Mouse (Mus musculus) thymus, postnatal 25 days (tissue): Measurements from ENCODE around the gene H2-M10.1.
"Not testable (repeated sequence)": the region's sequence is repeated elsewhere in the genome, so short reads cannot be mapped to it uniquely, and the experiment has no call there.

ENCODE experiments used
- DNase-seq: peaks from one replicate; pipeline ENCODE4 v3.0.0; 2022

The H2-M10.1 gene

DNA sequence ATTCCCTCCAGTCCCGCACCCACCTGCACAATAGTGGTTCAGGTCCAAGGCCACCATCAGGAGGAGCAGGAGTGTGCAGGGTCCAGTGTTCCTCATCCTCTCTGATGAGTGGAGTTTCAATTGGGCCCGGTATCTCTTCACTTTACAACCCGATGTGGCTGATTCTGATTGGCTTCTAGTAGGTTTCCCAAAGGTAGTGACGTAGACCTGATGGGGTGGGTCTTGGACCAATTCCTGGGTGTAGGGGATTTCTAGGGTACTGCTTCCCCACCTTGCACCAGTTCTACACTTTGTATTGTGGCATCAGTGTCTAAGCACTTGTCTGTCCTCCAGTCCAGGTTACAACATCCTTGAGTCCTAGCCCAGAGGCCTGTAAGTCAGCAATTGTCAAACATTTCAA, at the start of gene H2-M10.1:
TSS of gene H2-M10.1 (minus strand) at position 101 of the 400 bp plus-strand sequence.
- no peak for DNase-seq

DNA sequence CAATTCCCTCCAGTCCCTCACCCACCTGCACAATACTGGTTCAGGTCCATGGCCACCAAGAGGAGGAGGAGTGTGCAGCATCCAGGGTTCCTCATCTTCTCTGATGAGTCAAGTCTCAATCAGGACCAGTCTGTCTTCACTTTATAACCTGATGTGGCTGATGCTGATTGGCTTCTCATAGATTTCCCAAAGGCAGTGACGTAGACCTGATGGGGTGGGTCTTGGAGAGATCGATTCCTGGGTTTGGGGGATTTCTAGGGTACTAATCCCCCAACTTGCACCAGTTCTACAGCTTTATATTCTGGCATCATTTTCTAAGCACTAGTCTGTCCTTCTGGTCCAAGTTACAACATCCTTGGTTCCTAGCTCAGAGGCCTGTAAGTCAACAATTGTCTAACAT, 42.4 kb upstream of the H2-M10.1 start, which contains the start of gene H2-M10.3:
TSS of gene H2-M10.3 (minus strand) at position 101 of the 400 bp plus-strand sequence.
- DNase-seq: not testable (repeated sequence)

DNA sequence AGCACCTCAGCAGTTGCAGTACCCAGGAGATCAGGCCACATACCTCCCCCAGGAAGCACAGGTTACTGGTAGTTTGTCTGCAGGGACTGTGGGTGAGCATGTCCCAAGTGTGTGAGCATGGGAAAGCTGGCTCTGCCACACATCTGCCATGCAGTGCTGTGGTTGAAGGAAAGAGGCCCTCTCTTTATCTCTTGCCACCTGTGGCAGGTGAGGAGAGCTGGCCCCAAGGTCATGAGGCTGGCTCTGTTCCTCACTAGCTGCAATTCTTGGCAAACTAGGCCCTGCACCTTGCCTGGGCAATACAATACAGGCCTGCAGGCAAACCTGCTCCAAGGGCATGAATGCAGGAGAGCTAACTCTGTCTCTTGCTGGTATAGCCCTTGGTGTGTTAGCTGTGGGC, 36.4 kb upstream of the H2-M10.1 start:
- DNase-seq: not testable (repeated sequence)

DNA sequence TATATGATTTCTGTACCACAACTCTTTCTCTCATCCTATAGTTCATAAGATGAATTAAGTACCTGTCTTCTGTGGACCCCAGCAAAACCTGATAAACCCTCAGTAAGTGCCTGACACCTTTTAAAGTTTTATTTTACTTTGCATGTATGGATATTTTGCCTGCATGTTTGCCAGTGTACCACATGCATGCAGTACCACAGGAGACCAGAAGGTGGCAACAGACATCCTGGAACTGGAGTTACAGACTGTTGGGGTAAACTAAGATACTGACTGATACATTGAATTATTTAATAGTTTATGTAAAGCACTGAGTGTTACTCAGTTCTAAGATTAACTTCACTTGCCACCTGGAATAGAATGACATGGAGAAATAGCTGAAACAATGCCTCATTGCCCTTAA, 31.6 kb upstream of the H2-M10.1 start:
- DNase-seq: peak; percentile 45

DNA sequence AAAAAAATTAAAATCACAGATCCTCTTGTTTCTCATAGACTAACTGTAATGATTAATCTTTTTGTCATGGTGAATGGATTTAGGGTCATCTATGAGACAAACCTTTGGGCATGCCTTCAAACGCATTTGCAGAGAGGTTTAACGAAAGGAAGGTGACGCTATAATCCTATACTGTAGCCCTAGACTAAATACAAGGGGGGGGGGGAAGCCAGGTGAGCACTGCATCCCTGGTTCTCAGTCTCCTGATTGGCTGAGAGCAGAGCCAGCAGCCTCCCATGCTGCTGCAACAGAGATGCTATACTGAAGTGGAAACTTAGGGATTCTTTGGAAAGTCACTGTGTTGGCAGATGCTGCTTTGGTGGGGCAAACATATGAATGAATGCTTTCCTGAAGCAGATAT, 29.8 kb upstream of the H2-M10.1 start:
- no peak for DNase-seq

DNA sequence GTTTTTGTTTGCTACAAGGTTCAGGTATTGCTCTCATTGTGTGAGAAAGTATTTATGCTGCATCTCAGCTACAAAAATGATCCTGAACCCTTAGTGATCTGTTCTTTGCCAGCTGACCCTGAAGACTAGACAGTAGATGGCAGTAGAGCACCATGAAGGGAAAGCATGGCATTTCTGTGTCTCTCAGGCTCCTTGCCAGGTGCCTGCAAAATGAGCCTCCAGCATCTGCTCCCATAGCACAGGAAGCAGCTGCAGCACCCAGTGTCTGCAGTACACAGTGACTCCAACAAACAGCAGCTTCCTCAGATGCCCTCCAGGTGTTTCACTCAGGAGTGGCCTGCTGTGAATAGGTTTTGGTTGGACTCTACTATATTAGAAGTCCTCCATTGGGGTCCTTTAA, 29.4 kb upstream of the H2-M10.1 start:
- DNase-seq: peak; percentile 63

DNA sequence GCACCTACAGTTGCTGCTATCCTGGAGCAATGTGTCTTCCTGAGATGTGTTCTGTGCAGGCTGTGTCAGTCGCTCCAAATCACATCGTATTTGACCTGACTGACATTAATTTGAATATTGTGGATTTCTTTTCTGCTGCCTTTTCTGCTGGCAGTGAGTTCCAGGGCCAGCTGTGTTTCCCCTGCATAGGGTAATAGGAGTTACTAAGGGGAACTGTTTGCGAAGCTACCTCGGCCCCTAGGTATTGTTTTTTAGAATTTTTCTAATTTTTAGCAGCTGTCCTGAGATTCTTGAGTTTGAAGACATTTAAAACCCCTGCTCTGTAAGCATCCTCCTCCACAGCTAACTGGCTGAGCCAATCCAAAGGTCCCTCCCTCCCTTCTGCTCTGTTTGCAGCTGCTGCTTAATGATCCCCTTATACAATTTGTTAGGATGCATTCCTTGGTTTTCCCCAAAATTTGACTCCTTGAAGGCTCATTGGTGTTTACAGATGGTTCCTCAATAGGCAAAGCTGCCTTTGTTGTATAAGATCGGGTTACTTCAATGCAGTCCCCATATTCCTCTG, 10.2 kb downstream of the H2-M10.1 start:
- DNase-seq: no peak

DNA sequence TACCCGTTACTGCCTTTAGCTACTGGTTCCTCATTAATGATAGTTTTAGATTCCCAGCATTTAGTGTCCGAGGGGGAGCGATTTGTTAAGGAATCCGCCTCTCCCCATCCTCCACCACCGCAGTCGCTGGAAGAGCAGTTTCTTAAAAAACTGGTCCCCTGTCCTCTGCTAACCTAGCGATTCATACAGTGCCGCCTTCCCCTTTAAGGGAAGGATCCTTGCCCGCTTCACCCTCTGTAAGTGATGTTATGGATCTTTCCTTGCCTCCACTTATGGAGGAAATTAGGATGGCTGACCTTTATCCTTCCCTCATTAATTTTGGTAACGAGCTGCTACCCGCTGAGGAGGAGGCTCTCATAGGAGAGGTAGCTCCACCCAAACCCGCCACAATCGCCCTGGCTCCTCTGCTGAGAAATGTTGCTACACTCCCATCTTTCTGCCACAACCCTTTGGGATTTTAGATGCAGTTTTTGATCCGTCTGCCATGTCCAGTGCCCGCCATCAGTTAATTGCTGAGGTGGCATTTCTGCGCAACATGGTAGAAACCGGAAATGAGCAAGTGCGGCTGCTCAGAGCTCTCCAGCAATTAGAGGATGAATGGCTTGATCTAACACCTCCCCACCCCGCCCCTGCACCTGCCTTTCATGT, 10.8 kb downstream of the H2-M10.1 start:
- peak; percentile 70 for DNase-seq

DNA sequence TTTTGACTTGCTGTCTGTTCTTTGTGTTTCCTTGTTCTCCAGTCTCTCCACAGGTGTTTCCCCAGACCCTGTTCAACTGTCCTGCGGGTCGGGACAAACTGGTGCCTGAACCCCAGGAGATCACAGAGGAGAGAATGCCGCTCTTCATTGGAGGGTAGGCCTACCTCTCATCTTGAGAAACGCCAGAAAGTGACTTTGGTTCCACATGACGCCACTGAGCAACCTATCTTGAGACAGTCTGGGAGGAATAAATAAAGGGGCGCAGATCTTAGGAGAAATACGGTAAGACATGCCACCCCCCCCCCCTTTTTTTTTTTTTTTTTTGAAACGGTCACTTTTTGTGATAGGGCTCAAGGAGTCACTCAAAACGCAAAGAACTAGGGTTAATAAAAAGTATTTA, 11.4 kb downstream of the H2-M10.1 start:
- peak; percentile 16 for DNase-seq

DNA sequence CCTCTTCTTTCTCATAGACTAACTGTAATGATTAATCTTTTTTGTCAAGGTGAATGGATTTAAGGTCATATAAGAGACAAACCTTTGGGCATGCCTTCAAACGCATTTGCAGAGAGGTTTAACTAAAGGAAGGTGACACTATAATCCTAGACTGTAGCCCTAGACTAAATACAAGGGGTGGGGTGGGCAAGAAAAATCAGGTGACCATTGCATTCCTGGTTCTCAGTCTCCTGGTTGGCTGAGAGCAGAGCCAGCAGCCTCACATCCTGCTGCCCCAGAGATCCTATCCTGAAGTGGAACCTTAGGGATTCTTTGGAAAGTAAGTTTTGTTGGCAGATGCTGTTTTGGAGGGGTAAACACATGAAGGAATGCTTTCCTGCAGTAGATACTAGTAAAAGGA, 16.7 kb downstream of the H2-M10.1 start:
- DNase-seq: no peak

DNA sequence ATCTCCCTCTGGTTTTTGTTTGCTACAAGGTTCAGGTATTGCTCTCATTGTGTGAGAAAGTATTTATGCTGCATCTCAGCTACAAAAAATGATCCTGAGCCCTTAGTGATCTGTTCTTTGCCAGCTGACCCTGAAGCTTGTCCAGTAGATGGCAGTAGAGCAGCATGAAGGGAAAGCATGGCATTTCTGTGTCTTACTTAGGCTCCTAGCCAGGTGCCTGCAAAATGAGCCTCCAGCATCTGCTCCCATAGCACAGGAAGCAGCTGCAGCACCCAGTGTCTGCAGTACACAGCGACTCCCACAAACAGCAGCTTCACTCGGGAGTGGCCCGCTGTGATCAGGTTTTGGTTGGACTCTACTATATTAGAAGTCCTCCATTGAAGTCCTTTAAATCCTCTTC, 17.1 kb downstream of the H2-M10.1 start:
- peak; percentile 81 for DNase-seq

DNA sequence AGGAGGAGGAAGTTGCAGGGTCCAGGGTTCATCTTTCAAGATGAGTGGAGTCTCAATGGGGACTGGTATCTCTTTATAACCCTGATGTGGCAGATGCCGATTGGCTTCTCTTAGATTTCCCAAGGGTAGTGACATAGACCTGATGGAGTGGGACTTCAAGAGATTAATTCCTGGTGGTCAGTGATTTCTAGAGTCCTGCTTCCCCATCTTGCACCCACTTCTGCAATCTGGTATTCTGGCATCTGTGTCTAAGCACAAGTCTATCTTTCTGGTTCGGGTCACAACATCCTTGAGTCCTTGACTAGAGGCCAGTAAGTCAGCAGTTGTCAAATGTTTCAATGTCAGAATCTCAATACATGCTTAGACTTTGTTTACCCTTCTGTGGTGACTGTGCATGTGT, 39.6 kb downstream of the H2-M10.1 start, which contains the start of gene H2-M10.2:
TSS of gene H2-M10.2 (minus strand) at position 101 of the 400 bp plus-strand sequence.
- DNase-seq: no peak

DNA sequence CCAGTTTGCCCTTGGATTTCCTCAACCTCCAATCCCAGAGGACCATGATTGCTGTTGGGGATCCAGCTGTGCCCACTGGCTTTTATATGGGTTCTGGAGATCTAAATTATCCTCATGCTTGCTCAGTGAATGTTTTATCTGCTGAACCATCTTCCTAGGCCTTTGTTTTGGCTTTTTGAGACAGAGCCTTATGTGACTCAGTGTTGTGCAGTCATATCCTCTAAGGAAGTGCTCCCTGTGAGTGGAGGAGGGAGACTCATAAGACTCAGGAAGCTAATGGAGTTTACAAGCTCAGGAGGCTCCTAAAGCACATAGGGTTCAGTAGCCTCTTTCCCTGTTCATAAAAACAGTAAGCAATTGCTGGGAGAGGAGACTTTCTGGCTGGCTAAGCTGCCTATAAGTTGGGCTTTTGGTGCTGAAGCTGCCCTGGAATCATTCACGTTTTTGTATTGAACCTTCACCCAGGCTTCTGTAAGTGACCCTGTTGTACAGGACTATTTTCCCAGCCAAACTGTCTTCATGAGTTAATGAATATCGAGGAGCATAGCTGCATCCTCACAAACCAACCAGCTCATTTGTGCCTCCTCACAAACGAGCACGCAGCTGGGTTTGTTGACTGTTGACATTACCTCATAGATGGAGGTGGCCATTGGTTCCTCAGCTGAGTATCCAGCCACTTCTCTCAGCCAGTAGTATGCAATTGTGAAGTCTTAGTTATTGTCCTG, 44.3 kb downstream of the H2-M10.1 start:
- no peak for DNase-seq

DNA sequence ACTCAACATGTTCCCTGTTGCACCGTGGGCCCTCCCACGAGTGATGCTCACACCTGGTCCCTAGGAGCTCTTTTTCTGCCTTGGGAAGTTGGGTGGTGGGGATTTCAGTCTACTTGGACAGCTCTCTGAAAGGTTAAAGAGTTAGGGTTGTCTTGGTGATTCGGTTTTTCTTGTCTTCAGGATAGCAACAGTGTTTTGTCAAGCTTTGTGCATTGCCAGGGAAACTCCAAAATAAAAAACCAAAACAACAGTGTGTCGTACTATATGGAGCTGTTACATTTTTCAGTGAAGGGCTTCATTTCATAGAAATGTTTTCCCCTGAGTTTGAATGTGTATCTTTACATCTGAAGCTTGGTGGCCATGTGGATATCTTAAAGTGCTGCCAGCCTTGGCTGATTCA, 51.2 kb downstream of the H2-M10.1 start:
- DNase-seq: no peak

DNA sequence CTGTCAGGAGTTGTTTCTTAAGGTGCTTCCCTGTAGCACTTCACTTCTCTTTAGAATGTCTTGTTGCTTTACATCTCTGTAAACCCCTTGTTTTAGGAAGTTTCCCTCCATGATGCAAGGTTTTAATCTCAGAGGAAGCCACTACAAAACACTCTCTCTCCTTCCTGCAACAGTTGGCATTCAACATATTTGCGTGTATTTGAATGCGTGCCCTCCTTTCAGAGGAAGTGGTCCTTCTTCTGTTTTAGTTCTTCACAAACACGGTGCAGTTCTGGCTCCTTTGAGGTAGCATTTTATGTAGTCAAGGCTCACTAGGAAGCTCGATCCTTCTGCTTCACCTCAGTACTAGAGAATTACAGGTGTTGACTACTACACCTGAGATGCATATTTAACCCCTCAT, 52.2 kb downstream of the H2-M10.1 start:
- peak; percentile 29 for DNase-seq
